Mouse (Mus musculus): ENCODE measurements at regions not wholly inside any gene's neighbourhood (a gene's known extent, or its start where the extent isn't known, plus 50 kb on each side); places are given as distances from the start of the nearest gene placed in this dataset.

DNA sequence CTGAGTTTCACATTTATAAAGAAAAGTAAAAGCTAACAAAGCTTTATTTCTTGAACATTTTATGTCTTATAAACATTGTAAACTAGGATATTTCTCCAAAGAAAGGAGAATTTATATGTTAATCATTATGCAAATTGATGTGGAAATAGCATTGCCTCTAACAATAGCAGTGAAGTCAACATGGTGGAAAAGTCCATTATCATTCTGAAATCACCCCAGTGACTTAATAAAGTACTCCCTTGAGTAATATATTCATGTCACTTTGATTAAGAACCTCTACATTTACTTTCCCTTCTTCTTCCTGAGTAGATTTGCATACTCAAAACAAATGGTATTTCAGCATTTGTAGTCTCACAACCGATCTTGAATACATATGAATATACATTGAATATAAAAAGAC, 676.7 kb upstream of the Edil3 start:
- DNase-seq = peak; percentile 1

DNA sequence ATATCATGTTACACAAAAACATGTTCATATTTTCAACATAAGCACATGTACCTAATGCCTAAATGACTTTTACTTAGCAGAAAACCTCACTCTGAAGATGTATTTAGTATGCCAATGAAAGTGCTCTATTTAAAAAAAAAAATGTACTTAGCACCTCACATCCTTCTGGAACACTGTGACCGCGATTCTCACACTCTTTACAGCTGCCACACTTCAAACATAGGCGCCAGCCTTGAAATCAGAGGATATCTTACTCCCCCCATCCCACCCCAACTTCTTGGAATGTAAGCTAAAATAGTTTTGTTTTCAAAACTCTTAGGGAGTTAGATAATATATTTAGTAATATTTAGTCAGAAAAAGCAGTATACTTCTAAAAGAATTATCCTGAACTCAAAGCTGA, 634.7 kb upstream of the Edil3 start:
- no peak for DNase-seq

DNA sequence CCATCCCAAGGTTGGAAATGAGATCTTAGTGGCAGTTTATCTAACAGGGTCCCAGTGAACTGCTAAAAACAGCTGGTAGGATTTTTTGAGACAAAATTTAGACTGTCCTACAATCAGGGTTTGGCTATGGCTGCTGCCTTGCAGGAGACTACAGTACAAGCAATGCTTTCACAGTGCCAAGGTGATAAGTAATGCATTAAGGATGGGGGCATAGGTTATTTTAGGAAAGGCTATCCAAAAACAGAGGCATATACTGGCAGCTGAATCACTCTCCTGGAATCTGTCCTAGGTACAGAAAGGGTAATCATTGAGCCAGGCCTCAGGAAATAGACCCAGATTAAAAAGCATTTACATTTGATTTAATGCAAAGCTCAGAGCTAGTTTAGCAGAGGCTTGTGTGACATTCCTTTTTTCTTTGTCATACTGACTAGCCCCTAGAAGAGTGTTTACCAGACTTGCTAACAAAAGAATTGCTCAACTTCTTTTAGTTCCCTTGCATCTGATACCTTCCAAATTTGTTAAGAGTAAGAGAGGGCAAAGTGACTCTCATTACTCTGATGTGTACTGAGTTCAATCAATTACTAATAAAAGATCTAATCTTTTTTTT, 619.5 kb upstream of the Edil3 start:
- DNase-seq = no peak

DNA sequence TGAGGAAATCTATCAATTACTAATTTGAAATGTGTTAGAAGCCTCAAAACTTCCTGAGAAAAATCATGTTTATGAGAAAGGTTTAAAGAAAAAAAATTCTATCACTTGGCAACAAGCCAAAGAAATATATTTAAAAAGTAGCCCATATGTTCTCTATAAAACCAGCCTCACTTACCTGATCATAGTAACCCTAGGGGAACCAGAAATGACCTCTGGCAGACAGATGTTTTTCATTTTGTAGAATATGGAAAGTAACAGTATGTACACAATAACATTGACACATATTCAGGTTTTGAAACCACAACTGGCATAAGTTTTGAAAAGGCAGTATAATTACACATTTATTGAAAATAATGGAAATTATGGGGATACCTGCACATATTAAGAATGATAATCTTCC, 580.8 kb upstream of the Edil3 start:
- DNase-seq = no peak
